Mouse (Mus musculus): ENCODE data around the gene Cxcl16. TPM values are rescaled to one million over a fixed set of nuclear protein-coding genes. Genes with fewer than 3 reads are reported as not detected.
A peak's percentile ranks its signal among the peaks of the same experiment; 100 is the strongest.

Cxcl16 gene
- polyA plus RNA-seq, 1 experiment = 0.08 TPM

DNA sequence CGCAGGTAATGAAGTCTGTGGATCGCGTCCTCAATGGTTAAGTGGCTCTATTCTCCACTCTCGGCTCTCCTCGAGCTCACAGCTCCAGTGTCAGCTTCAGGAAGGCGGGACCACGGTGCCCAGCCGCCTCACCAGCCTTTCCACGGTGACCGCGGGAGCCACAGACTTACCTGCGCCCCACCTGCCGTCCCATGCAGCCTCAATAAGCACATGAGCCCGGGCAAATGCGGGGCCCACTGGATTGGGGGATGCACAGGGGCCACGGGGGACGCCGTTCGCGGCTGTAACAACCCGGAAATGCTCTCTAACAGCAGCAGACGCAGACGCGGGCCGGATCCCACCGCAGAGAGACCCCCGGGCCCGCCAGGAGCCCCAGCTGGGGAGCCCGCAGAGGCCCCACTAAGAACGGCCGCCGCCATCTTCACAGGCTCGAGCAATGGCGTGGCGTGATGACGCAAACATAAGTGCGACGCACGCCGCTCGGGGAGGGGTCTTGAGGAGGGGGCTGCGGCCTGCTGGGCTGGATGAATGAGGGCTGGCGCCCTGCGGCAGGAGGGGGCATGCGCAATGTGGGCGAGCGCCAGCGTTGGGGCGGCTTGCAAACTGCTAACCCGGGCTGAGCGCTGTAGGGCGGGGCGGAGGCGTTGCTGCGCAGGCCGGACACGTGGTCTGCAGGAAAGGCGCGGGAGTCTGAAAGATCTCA is 50.0 kb downstream of the Cxcl16 start, which contains the start of gene Pelp1:
Gene Pelp1, minus strand, starts transcription at position 438 of the 703 bp plus-strand sequence.
- TF ChIP-seq MAX (IDR thresholded peaks at IDR 0.05; ENCODE audit: low read depth) (peak; percentile 38), USF1 (IDR thresholded peaks at IDR 0.05; ENCODE audit: low read depth) (peak; percentile 93), MYOD1 (IDR thresholded peaks at IDR 0.05; ENCODE audit: control insufficient read depth in 1 of 3, insufficient read length in 2 of 3, low read depth in 2 of 3) (peak in 1 of 3 experiments; percentile 30), E2F4 (IDR thresholded peaks at IDR 0.05; ENCODE audit: insufficient read depth) (peak; percentile 85), TCF3 (IDR thresholded peaks at IDR 0.05; ENCODE audit: insufficient read length, low read depth) (no peak), POLR2AphosphoS2 (IDR thresholded peaks at IDR 0.05; ENCODE audit: insufficient read length, low read depth) (no peak), POLR2A (IDR thresholded peaks at IDR 0.05; ENCODE audit: insufficient read length, low read depth) (peak; percentile 70), SRF (IDR thresholded peaks at IDR 0.05; ENCODE audit: control insufficient read depth, insufficient read length, low read depth) (peak; percentile 84)
- H3K79me2 ChIP-seq (ENCODE audit: control insufficient read depth, insufficient read depth) = peaks cover 35% of the 10 kb centered on the region
- no peaks in the 10 kb centered on the region for H3K27me3 ChIP-seq (ENCODE audit: control insufficient read depth, insufficient read depth, insufficient read length)
- no peaks in the 10 kb centered on the region for H3K36me3 ChIP-seq (ENCODE audit: control insufficient read depth, insufficient read depth)
- H3ac ChIP-seq (ENCODE audit: control insufficient read depth, insufficient read length) = peak within 1 kb of the TSS; percentile 43
- peak within 1 kb of the TSS; percentile 68 for H3K4me3 ChIP-seq
- H3K4me2 ChIP-seq (ENCODE audit: low read depth) = peak within 1 kb of the TSS; percentile 93

Other genes with a start within 250 kb of the Cxcl16 start
- gene Slc16a11, start 247.2 kb downstream of the Cxcl16 start, polyA plus RNA-seq (2012; fragmentation: generic; extraction: Trizol) = 17.4 TPM
- gene Slc16a13, start 238.9 kb downstream of the Cxcl16 start, polyA plus RNA-seq (2012; fragmentation: generic; extraction: Trizol) = 4.8 TPM
- 2.8 TPM for gene Bcl6b, start 230.2 kb downstream of the Cxcl16 start, polyA plus RNA-seq (2012; fragmentation: generic; extraction: Trizol)
- gene 0610010K14Rik, start 222.1 kb downstream of the Cxcl16 start, polyA plus RNA-seq (2012; fragmentation: generic; extraction: Trizol) = 75.5 TPM
- 9.2 TPM for gene Gm21988, start 220.2 kb downstream of the Cxcl16 start, polyA plus RNA-seq (2012; fragmentation: generic; extraction: Trizol)
- 339 TPM for gene Rnasek, start 220.1 kb downstream of the Cxcl16 start, polyA plus RNA-seq (2012; fragmentation: generic; extraction: Trizol)
- gene Alox12, start 204.6 kb downstream of the Cxcl16 start, polyA plus RNA-seq (2012; fragmentation: generic; extraction: Trizol) = 0.25 TPM
- not detected for gene Alox12e, start 137.4 kb downstream of the Cxcl16 start, polyA plus RNA-seq (2012; fragmentation: generic; extraction: Trizol)
- not detected for gene Alox15, start 108.0 kb downstream of the Cxcl16 start, polyA plus RNA-seq (2012; fragmentation: generic; extraction: Trizol)
- 26.5 TPM for gene Pelp1, start 50.0 kb downstream of the Cxcl16 start, polyA plus RNA-seq (2012; fragmentation: generic; extraction: Trizol)
- 20.1 TPM for gene Arrb2, start 27.3 kb downstream of the Cxcl16 start, polyA plus RNA-seq (2012; fragmentation: generic; extraction: Trizol)
- 29.6 TPM for gene Med11, start 8.1 kb downstream of the Cxcl16 start, polyA plus RNA-seq (2012; fragmentation: generic; extraction: Trizol)
- gene Zmynd15, start 551 bp downstream of the Cxcl16 start, polyA plus RNA-seq (2012; fragmentation: generic; extraction: Trizol) = not detected
- gene Tm4sf5, start 45.3 kb upstream of the Cxcl16 start, polyA plus RNA-seq (2012; fragmentation: generic; extraction: Trizol) = not detected
- gene Vmo1, start 54.6 kb upstream of the Cxcl16 start, polyA plus RNA-seq (2012; fragmentation: generic; extraction: Trizol) = not detected
- not detected for gene Gltpd2, start 59.2 kb upstream of the Cxcl16 start, polyA plus RNA-seq (2012; fragmentation: generic; extraction: Trizol)
- gene Psmb6, start 65.4 kb upstream of the Cxcl16 start, polyA plus RNA-seq (2012; fragmentation: generic; extraction: Trizol) = 575 TPM
- gene Gm40193, start 73.0 kb upstream of the Cxcl16 start, polyA plus RNA-seq (2012; fragmentation: generic; extraction: Trizol) = not detected
- 10.2 TPM for gene Pld2, start 80.1 kb upstream of the Cxcl16 start, polyA plus RNA-seq (2012; fragmentation: generic; extraction: Trizol)
- gene Mink1, start 102.9 kb upstream of the Cxcl16 start, polyA plus RNA-seq (2012; fragmentation: generic; extraction: Trizol) = 34.4 TPM
- 0.10 TPM for gene 4930544D05Rik, start 155.9 kb upstream of the Cxcl16 start, polyA plus RNA-seq (2012; fragmentation: generic; extraction: Trizol)
- 5.3 TPM for gene Chrne, start 159.2 kb upstream of the Cxcl16 start, polyA plus RNA-seq (2012; fragmentation: generic; extraction: Trizol)
- 0.22 TPM for gene Gp1ba, start 179.1 kb upstream of the Cxcl16 start, polyA plus RNA-seq (2012; fragmentation: generic; extraction: Trizol)
- 16.7 TPM for gene Rnf167, start 187.3 kb upstream of the Cxcl16 start, polyA plus RNA-seq (2012; fragmentation: generic; extraction: Trizol)
- 165 TPM for gene Slc25a11, start 187.5 kb upstream of the Cxcl16 start, polyA plus RNA-seq (2012; fragmentation: generic; extraction: Trizol)
- 2,636 TPM for gene Pfn1, start 194.7 kb upstream of the Cxcl16 start, polyA plus RNA-seq (2012; fragmentation: generic; extraction: Trizol)
- 1,792 TPM for gene Eno3, start 197.2 kb upstream of the Cxcl16 start, polyA plus RNA-seq (2012; fragmentation: generic; extraction: Trizol)
- 52.4 TPM for gene Spag7, start 209.4 kb upstream of the Cxcl16 start, polyA plus RNA-seq (2012; fragmentation: generic; extraction: Trizol)
- 11.9 TPM for gene Camta2, start 228.1 kb upstream of the Cxcl16 start, polyA plus RNA-seq (2012; fragmentation: generic; extraction: Trizol)
- 1.1 TPM for gene Inca1, start 240.2 kb upstream of the Cxcl16 start, polyA plus RNA-seq (2012; fragmentation: generic; extraction: Trizol)
- 96.3 TPM for gene Kif1c, start 240.6 kb upstream of the Cxcl16 start, polyA plus RNA-seq (2012; fragmentation: generic; extraction: Trizol)